Mouse (Mus musculus) activated CD4-positive, CD25-positive, alpha-beta regulatory T cell, adult 4 months (primary cell): ENCODE measurements around the gene Cfap20. TPM values are rescaled to one million over a fixed set of nuclear protein-coding genes. Genes with fewer than 3 reads are reported as not detected.

ENCODE experiments used
- ATAC-seq: one replicate; pipeline ENCODE4 v1.8.0; 2017
- polyA plus RNA-seq, 2 experiments: library from polyadenylated mRNA; unstranded; fragments of 100-300 nt; shearing (Covaris generic); gene quantifications; one replicate each; pipeline ENCODE4 v1.2.1; 2017

Gene Cfap20
- polyA plus RNA-seq: 10 to 100 TPM; 65.2 to 66.9 TPM

- ATAC-seq: peak; percentile 97
Observed at GRCm38 (mm10) chr8:95434686-95435439, at the start of gene Cfap20. Cfap20 (minus strand) TSS chr8:95434869.

DNA sequence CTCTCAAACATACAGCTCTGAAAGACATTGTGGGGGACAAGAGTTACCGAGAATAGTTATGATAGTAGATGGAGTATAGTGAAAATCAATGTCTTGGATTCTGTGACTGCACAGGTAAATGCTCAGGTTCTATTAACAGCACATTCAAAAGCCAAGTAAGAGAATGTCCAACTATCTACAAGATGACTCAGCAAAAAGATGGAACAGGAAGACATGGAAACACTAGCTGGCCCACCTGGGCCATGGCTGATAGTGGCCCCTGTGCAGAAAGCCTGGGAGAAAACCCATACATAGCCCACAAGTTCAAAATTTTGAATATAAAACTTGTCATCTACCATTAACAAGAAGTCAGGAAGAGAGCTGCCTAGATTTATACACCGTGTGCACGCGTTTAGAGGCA is 35.3 kb upstream of the Cfap20 start:
- no peak for ATAC-seq

DNA sequence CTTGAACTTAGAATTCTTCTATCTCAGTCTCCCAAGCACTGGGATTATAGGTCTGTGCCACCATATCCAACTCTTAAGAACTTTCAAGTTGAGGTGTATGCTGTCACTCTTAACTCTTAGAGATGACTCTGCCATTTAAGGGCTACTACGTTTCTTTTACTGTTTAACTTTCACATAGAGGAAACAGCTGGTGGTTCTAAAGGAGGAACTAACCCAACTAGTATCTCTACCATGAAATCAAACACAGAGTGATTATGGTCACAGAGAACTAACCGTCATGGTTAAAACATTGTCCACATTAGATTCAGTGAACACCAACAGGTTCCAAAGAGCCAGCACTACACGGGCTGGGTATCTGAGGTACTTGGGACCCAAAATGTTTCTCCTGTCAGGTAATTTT is 34.3 kb upstream of the Cfap20 start:
- ATAC-seq: no peak

DNA sequence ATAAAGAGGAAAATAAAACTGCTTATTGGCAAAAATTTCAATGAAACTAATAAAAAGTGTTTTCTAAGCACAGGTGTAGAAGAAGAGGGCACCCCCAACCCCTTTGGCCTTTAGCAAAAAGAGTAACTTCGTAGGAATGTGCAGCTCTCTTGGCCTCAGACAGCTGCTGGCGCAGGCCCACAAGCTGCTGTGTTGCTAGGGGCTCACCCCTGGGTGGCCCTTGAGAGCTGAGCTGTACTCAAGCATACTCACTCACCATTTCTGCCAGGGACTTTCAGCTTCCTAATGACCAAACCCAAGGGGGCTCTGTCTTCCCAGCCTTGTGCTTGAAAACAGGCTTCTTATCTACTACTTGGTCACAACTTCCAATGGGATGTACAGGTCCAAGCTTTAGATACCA is 31.9 kb upstream of the Cfap20 start:
- ATAC-seq: no peak

- ATAC-seq: no peak
Observed at GRCm38 (mm10) chr8:95452518-95452917, 17.8 kb upstream of the Cfap20 start.

DNA sequence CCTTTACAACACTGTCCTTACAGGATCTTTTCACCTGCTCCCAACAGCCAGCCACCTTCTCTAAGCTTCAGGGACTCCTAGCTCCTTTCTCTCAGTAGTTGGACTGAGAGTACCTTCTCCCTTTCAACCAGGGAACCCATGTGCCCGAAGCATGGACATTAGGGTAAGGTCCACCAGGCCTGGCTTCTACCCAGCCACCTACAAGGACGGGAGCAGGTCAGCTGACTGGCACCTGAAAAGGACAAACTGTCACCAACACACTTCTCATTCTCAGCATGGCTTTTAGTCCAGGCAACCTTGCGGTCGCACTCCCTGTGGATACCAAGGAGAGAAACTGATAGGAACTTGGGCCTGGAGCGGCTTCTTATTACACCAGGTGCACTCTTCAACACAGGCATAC is 15.6 kb upstream of the Cfap20 start:
- ATAC-seq: no peak

GRCm38 (mm10) chr8:95447661-95448060 is 13.0 kb upstream of the Cfap20 start:
- ATAC-seq: no peak

- no peak for ATAC-seq
Observed at GRCm38 (mm10) chr8:95445042-95445441, 10.4 kb upstream of the Cfap20 start.

GRCm38 (mm10) chr8:95441491-95442039 is 6.9 kb upstream of the Cfap20 start:
- no peak for ATAC-seq

DNA sequence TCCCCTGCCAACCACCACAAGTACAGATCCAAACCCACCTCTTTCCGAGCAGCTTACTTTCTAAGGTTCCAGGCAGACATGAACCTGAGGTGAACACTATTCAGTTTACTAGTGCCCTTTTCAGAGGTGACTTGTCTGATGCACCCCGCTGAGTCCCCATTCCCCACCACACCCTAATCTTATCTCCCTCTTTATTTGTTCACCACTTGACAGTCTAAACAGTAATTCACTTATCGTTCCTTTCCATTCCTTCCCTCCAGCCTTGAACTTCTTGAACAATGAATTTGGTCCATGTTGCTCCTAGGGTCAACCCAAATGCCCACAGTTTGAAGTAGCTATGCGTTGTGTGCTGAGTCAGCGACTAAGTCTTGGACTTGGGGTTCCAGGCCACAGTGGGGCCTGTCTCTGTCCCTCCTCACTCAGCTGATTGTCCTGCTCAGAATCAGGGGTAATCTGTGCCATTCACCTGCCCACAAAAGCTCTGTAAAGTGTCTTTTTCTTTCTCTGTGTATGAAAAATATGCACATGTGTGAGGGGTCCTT is 5.6 kb upstream of the Cfap20 start:
- no peak for ATAC-seq

DNA sequence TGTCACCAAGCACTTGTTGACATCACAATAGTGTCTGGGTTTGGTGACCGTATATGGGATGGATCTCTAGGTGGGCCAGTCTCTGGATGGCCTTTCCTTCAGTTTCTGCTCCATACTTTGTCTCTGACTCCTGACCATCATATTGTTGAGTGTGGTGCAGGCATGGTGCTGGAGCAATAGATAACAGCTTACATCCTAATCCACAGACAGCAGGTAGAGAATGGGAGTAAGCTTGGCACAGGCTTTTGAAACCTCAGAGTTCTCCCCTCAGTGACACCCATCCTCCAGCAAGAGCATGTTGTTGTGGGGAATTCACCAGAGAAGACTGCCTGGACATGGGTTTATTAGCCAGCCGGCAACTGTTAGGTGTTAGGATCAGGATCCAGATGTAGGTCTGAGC is 4.8 kb upstream of the Cfap20 start:
- no peak for ATAC-seq

- no peak for ATAC-seq
Observed at GRCm38 (mm10) chr8:95437341-95437992, 2.8 kb upstream of the Cfap20 start.

DNA sequence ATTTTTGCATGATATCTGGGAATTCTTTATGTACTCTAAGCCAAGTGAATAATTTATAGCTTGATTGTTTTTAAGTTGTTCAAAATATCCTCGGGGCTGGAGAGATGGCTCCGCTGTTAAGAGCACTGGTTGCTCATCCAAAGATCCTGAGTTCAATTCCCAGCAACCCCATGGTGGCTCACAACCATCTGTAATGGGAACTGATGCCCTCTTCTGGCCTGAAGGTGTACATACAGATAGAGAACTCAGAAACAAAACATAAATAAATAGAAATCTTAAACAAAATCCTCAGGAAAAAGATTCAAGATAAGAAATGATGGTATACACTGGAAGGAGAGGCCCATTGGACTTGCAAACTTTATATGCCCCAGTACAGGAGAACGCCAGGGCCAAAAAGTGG is 1.3 kb upstream of the Cfap20 start:
- ATAC-seq: no peak

GRCm38 (mm10) chr8:95435471-95435870 is 802 bp upstream of the Cfap20 start:
- no peak for ATAC-seq

DNA sequence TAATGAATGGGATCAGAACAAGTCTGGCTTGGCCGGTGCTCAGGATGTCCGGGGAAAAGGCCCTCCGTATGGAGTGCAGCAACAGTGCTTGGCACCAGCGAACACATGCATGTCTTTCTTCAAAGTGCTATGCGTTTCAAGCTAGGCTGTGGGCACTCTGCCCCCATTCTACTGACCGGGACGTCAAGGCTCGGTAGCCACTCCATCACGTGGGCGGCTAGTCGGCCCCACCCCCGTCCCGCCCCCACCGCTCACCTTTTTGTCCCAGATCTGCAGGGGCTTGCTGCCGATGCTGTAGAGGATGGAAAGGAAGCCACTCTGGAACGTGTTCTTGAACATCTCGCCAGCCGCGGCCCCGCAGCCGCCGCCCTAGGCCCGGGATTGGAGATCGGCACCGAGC is 436 bp downstream of the Cfap20 start:
- ATAC-seq: no peak

DNA sequence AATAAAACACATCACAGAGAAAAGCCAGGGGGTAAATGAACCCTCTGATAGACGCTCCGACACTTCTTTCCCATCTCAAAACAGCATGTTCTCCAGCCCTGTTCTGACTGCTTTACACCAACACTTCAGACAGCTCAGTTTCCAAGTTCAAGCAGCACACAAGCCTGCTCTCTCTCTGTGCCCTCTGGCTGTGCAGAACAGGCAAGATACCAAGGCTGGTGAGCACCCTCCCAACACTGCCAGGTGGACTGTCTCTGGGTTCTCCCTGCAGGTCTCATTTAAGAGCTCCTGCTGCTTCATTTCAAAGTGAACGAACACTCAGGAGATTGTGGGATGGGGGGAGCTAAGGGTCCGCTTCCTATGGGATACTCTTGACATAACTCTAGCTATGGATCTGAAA is 1.5 kb downstream of the Cfap20 start:
- no peak for ATAC-seq

GRCm38 (mm10) chr8:95432471-95432870 is 2.2 kb downstream of the Cfap20 start:
- no peak for ATAC-seq

DNA sequence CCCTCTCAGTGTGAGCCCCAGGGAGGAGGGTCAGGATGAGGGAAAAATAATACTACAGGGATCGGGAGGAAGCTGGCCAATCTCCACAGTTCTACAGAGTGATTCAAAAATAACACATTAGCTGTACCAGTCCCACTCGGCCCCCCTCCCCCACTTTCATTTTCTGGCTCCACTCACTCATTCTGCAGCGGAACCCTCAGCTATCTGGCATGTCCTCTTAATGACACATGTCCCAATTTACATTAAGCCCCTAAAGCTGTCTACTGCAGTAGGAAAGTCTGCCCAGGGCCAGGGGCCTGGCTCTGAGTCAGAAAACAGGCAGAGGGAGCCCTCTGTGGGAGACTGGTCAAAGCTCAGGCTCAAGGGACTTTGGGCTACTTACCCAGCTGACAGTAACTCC is 4.7 kb downstream of the Cfap20 start:
- ATAC-seq: no peak

DNA sequence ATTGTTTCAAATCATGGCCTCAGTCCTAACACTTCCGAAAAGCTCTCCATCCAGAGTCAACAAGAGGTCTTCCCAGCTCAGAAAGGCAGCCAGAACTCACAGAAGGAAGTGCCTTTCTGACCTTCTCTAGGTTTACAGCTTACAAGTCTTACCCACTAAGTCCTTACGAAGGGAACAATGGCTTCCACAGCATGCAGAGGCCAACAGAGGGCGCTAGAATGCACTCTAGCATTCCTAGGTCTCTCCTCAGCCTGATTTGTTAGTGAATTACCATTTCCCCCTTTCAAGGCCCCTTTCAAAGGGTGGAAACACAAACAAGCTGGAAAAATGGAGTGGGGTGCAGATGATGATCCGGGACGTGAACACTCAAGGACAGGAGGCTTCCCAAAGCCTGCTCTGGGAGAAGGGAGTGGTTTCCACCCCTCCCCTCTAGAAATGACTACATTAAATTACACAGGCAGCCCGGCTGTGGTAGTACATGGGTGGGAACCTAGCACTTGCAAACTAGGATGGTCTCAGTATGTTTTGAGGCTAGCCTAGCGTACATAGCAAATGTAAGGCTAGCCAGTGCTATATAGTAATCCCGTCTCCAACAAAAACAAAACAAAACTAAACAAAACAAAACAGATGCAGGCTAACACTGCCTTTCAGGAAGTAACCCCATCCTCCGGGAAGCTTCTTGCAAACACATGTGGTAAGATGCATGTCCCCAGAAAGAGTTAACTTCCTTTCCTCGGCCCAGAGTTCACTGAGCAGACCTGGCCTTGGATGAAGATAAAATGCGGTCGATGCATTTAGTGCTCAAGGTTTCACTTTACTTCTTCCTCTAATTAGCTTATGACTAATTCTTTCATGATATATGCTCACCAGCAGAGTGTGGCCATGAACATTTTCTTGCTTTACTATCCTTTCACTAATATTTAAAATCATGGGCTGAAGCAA is 6.8 kb downstream of the Cfap20 start:
- ATAC-seq: peak; percentile 56

GRCm38 (mm10) chr8:95426781-95427281 is 7.8 kb downstream of the Cfap20 start:
- no peak for ATAC-seq

DNA sequence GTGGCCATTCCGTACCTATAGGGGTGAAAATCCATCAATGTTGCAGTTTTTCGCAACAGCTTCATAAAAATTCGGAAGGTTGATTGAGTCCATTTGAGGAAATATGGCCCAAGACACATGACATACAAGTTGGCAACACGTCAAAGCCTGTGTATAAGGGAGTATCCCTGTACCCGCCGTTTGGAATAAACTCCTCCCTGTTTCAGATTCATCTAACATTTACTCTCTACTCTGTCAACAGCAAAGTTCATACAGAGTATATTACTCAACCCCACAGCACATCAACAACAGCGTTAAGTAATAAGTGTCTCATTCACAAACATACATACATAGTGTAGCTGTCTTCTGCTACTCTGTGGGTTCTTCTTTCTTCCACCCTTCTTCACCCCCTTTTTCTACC is 10.0 kb downstream of the Cfap20 start:
- no peak for ATAC-seq

- ATAC-seq: no peak
Observed at GRCm38 (mm10) chr8:95422193-95422810, 12.4 kb downstream of the Cfap20 start.
